7 mouse cellular contexts compared by ENCODE assay signal in the genomic region with DNA sequence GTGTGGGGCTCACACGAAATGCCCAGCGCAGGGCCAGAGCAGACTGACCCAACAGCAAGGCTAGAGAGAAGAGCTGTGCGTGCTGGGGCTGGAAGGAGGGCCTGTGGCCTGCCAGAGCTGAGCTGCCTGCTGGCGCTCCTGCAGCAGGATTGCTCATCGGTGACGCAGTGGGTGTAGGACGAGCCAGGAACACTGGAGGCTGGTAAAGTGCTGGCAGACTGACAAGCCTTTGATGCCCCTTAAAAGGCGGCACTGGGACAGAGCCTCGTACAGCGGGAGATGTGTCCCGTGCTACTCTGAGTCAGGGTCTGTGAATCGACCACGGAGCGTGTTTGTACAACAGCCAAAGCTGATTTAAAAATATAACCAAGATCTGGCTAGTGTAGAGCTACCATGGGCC. TPM values are rescaled to one million over a fixed set of nuclear protein-coding genes. Genes with fewer than 3 reads are reported as not detected.
DNase-seq lines count a peak whose midpoint lies in the region; ATAC-seq and TF ChIP-seq lines count a peak whose summit lies in the region.

No protein-coding gene starts in this region.

- H3K9ac ChIP-seq in embryonic facial prominence, embryonic 11.5 days (replicated peaks; ENCODE audit: low read length) = peak overlapping the region; percentile 25; the same call in 1 of the 2 replicates
- peak overlapping the region; percentile 38 for H3K9ac ChIP-seq in stomach, postnatal 0 days (ENCODE audit: low read length)

- WGBS in embryonic facial prominence, embryonic 11.5 days = 83% methylated on average over 14 of the region's 14 CpGs
- 44% methylated on average over 14 of the region's 14 CpGs for WGBS in stomach, postnatal 0 days

- no peak overlapping the region for H3K4me3 ChIP-seq in embryonic facial prominence, embryonic 11.5 days (ENCODE audit: low read depth, low read length)
- no peak overlapping the region for H3K4me3 ChIP-seq in stomach, postnatal 0 days (ENCODE audit: low read depth, low read length)

- no peak for TF ChIP-seq CTCF in stomach, postnatal 0 days (IDR thresholded peaks at IDR 0.05; ENCODE audit: low read depth)

- H3K4me2 ChIP-seq in embryonic facial prominence, embryonic 11.5 days (ENCODE audit: low read depth, low read length) = no peak overlapping the region
- no peak overlapping the region for H3K4me2 ChIP-seq in stomach, postnatal 0 days (replicated peaks; ENCODE audit: low read depth)

- TF ChIP-seq EP300 in stomach, postnatal 0 days (optimal IDR thresholded peaks at IDR 0.05) = peak; percentile 52

- peak; percentile 94 to 95 for DNase-seq in adrenal gland, postnatal 36 days
- no peak for DNase-seq in embryonic facial prominence, embryonic 11.5 days (ENCODE audit: low spot score)
- peak; percentile 99 for DNase-seq in heart, adult 11 months
- peak; percentile 90 to 93 for DNase-seq in layer of hippocampus, adult 8-10 months (ENCODE audit: low spot score in 2 of 2)
- peak; percentile 78 for DNase-seq in lung, postnatal 14 days
- DNase-seq in stomach, postnatal 0 days (ENCODE audit: low spot score) = peak; percentile 68
- DNase-seq in embryo, embryonic 9.5 days (ENCODE audit: extremely low spot score) = no peak

- ATAC-seq in embryonic facial prominence, embryonic 11.5 days (replicated peaks; ENCODE audit: insufficient number of reproducible peaks, low FRiP score, low TSS enrichment, low read depth) = no peak
- ATAC-seq in stomach, postnatal 0 days (ENCODE audit: low FRiP score, low TSS enrichment) = peak; percentile 28; the same call in 1 of the 2 replicates

- no peaks in the 10 kb centered on the region for H3K36me3 ChIP-seq in embryonic facial prominence, embryonic 11.5 days (replicated peaks; ENCODE audit: control insufficient read depth, insufficient read depth, low read depth, low read length)
- no peaks in the 10 kb centered on the region for H3K36me3 ChIP-seq in stomach, postnatal 0 days (ENCODE audit: control insufficient read depth, insufficient read depth, low read length)

- peaks cover 15% of the 10 kb centered on the region for H3K4me1 ChIP-seq in embryonic facial prominence, embryonic 11.5 days (ENCODE audit: control insufficient read depth, insufficient read depth, low read length)
- H3K4me1 ChIP-seq in stomach, postnatal 0 days (replicated peaks; ENCODE audit: control insufficient read depth, insufficient read depth) = peaks cover 9% of the 10 kb centered on the region; the same call in 1 of the 2 replicates

- H3K9me3 ChIP-seq in embryonic facial prominence, embryonic 11.5 days (replicated peaks; ENCODE audit: control insufficient read depth, low read length) = no peaks in the 10 kb centered on the region
- H3K9me3 ChIP-seq in stomach, postnatal 0 days (ENCODE audit: control insufficient read depth, low read length) = no peaks in the 10 kb centered on the region

- no peak overlapping the region for H3K27ac ChIP-seq in embryonic facial prominence, embryonic 11.5 days (replicated peaks; ENCODE audit: low read depth, low read length)
- peak overlapping the region; percentile 85 for H3K27ac ChIP-seq in stomach, postnatal 0 days (replicated peaks)

- no peaks in the 10 kb centered on the region for H3K27me3 ChIP-seq in embryonic facial prominence, embryonic 11.5 days (ENCODE audit: control insufficient read depth, insufficient read depth, low read length)
- H3K27me3 ChIP-seq in stomach, postnatal 0 days (ENCODE audit: control insufficient read depth, insufficient read depth, low read length) = no peaks in the 10 kb centered on the region

RNA-seq across cellular contexts. Expression of gene Morn1, which starts 43.6 kb away (rescaled TPM):
- 1 to 10 TPM; 7.7 to 7.9 TPM for total RNA-seq in adrenal gland, postnatal 36 days (2021)
- 3.3 and 3.5 TPM in 2 replicates for polyA plus RNA-seq in embryonic facial prominence, embryonic 11.5 days (2014; fragmentation: Nextera tagmentation; extraction: Ambion mirVana)
- 10 to 100 TPM; 11.5 to 19.0 (median 16.4) TPM for total RNA-seq in layer of hippocampus, adult 8-10 months (2022)
- 3.2 and 3.6 TPM in 2 replicates for polyA plus RNA-seq in stomach, postnatal 0 days (2015; fragmentation: Nextera tagmentation; extraction: Ambion mirVana)

RNA-seq across cellular contexts. Expression of gene Rer1, which starts 43.8 kb away (rescaled TPM):
- 100 to 1,000 TPM; 106 to 114 TPM for total RNA-seq in adrenal gland, postnatal 36 days (2021)
- polyA plus RNA-seq in embryonic facial prominence, embryonic 11.5 days (2014; fragmentation: Nextera tagmentation; extraction: Ambion mirVana) = 164 and 173 TPM in 2 replicates
- total RNA-seq in layer of hippocampus, adult 8-10 months (2022) = 10 to 100 TPM; 57.4 to 63.2 (median 60.8) TPM
- 182 and 185 TPM in 2 replicates for polyA plus RNA-seq in stomach, postnatal 0 days (2015; fragmentation: Nextera tagmentation; extraction: Ambion mirVana)

Comparison
In these comparisons a context has a peak if more than half of its experiments do, and no peak if none do; other contexts are left out.
1. DNase-seq: peak in adrenal gland, postnatal 36 days (2 of 2), heart, adult 11 months (single experiment), layer of hippocampus, adult 8-10 months (2 of 2), lung, postnatal 14 days (single experiment) and stomach, postnatal 0 days (single experiment); none in embryonic facial prominence, embryonic 11.5 days (single experiment) and embryo, embryonic 9.5 days (single experiment).